Mouse (Mus musculus) A20 (cell line): ENCODE measurements around the gene Nmnat2.

Experiments used
- DNase-seq: peaks from one replicate; pipeline ENCODE4 v3.0.0-alpha.2; 2011; ENCODE audit warnings: low read depth, low spot score

Nmnat2 gene

DNA sequence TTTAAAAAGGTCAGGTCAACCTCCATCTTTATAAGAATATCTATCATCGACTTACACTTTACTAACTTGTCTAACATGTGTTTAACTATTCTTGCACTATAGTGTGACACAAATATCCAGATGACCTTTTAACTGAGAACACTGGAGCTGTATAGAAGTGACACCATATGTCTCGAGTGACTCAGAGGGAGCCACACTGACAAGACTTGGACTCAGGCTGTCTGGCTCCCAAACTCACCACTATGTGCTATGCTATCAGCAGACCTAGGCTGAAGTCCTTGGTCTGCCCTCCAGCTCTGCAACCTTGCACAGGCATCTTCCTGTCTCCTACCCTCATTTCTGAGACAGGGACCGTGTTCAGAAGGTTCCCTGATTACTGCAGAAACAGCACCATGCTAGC, 209.0 kb downstream of the Nmnat2 start:
- no peak for DNase-seq

GRCm38 (mm10) chr1:153168293-153168692, 213.5 kb downstream of the Nmnat2 start:
- DNase-seq, result no peak
